Mouse (Mus musculus): ENCODE measurements around the gene Gdpd1.

DNA sequence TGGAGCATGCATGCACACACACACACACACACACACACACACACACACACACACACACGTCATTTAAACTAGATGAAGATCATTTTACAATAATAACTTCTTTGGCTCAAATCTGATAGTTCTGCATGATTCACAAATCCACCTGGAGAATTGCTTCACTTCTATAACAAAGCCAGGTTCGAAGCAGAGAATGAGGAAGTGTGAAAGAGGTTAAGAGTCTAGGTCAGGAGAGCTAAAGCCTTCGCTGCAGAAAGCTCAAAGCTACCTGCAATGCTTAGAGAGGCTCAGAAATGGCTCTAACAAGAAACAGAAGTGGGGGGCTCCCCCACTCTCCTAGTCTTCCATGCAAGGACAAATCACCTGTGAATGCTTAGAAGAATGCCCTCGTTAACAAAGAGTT lies 55.8 kb downstream of the Gdpd1 start:
- no peak for TF ChIP-seq POLR2A (IDR thresholded peaks at IDR 0.05; ENCODE audit: low read depth, low read length)
- no peak for TF ChIP-seq CTCF (conservative IDR thresholded peaks at IDR 0.05; ENCODE audit: insufficient read depth, insufficient read length, low read depth, low read length)
